Mouse (Mus musculus) bone marrow macrophage, adult 2 months (primary cell): ENCODE data around the gene Cdk14. TPM values are rescaled to one million over a fixed set of nuclear protein-coding genes. Genes with fewer than 3 reads are reported as not detected.

Experiments used
- H3K27ac ChIP-seq: 2 replicates; pipeline ENCODE4 v1.5.1; 2012; ENCODE audit warnings: low read depth, low read length; ENCODE audit not compliant: insufficient read depth
- H3K4me1 ChIP-seq: 2 replicates; pipeline ENCODE4 v1.6.1; 2012; ENCODE audit warnings: low read length; ENCODE audit not compliant: control insufficient read depth, insufficient read depth
- H3K4me3 ChIP-seq: 2 replicates; pipeline ENCODE4 v1.5.1; 2012; ENCODE audit warnings: mild to moderate bottlenecking, low read length, moderate library complexity; ENCODE audit not compliant: insufficient read depth
- CTCF ChIP-seq: IDR thresholded peaks from 2 replicates; pipeline ENCODE4 v1.5.1; 2012; ENCODE audit warnings: low read depth, mild to moderate bottlenecking, low read length, moderate library complexity
- POLR2A ChIP-seq: IDR thresholded peaks from 2 replicates; pipeline ENCODE4 v1.6.1; 2012; ENCODE audit warnings: mild to moderate bottlenecking, low read depth, low read length, borderline replicate concordance
- polyA plus RNA-seq: library from polyadenylated mRNA; stranded (reverse); fragments of >200 nt; gene quantifications from 2 replicates; pipeline ENCODE4 v1.2.4, GENCODE M21; 2012; ENCODE audit not compliant: missing spikeins, insufficient read depth, insufficient read length

The Cdk14 gene
- polyA plus RNA-seq, 1 experiment: 43.6 TPM

DNA sequence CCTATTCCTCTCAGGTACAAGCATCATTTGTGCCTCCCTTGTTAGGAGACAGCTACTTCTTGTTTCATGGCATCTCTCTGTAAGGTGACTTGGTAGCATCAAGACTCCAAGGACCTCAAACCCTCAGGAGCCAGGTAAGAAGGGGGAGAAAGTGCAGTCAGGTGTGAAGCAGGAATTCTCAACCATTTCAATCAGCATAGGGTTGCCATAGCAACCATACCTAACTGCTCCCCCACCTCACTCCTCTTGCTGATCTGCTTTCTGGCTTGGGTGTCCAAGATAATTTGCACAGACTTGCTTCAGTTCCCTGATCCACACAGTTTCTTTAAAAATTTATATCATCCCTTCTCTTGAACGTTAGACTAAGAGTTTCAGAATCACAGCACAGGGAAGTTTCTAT, 595.9 kb downstream of the Cdk14 start:
- H3K4me1 ChIP-seq: no peaks in the 10 kb centered on the region
- no peak for TF ChIP-seq CTCF
- no peak overlapping the region for H3K27ac ChIP-seq
- no peak overlapping the region for H3K4me3 ChIP-seq

DNA sequence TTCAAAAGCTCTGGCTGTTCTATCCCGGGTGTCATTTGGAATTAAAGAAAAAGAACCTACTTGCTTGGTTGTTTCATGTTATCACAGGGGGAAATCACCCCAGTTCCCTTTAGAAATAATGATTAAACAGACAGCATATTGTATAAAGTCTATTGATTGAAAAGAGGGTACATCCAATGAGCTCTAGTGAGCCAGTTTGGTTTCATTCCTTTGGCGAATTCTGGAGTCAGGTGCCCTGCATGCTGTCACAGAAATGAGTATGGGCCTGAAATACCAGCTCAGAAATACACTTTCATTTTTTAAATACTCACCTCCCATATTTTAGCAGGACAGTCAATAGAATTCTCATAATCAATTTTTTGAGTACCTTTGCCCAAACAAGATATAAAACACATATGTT, 598.1 kb downstream of the Cdk14 start:
- Histone ChIP-seq H3K27ac (no peak overlapping the region), H3K4me3 (no peak overlapping the region), H3K4me1 (no peaks in the 10 kb centered on the region)
- TF ChIP-seq CTCF: no peak
- TF ChIP-seq POLR2A: no peak

DNA sequence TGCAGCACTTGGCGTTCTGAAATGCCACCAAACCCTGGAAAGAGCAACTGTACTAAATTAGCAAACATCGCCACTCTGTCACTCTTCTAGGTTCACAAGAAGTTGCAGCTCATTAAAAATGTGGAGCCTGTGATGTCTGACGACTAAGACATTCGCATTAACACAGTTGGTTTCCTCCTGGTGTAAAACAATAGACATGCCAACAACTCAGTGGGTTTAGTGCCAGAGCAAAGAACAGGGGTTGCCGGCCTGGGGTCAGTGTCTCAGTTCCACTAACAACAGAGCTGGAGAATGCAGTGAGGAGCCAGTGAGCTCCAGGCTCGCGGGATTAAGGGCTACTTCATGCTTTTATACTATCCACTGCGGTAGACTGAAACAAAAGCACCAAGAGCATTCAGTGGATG, 598.7 kb downstream of the Cdk14 start:
- Histone ChIP-seq H3K4me1 (no peaks in the 10 kb centered on the region), H3K27ac (no peak overlapping the region), H3K4me3 (no peak overlapping the region)
- no peak for TF ChIP-seq CTCF
- no peak for TF ChIP-seq POLR2A

DNA sequence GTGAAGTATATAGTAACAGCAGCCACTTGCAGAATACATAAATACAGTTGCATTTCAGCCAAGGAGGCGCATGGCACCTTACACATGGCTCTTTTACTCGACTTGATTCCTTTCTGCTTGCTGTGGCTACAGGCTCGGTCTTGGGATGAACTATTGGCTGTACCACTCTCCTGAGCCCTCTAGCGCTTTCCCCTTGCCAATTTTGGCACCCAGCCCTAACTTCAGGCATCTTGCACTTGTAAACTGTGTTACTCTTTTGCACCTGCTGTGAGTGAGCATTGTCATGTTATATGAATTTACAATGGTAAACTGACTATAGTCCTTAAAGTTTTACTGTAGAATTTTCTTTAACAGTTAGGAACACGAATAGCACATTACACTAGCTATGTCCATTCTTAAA, 603.1 kb downstream of the Cdk14 start:
- no peak overlapping the region for H3K4me3 ChIP-seq
- TF ChIP-seq CTCF (no peak), POLR2A (no peak)
- H3K27ac ChIP-seq: no peak overlapping the region
- no peaks in the 10 kb centered on the region for H3K4me1 ChIP-seq

DNA sequence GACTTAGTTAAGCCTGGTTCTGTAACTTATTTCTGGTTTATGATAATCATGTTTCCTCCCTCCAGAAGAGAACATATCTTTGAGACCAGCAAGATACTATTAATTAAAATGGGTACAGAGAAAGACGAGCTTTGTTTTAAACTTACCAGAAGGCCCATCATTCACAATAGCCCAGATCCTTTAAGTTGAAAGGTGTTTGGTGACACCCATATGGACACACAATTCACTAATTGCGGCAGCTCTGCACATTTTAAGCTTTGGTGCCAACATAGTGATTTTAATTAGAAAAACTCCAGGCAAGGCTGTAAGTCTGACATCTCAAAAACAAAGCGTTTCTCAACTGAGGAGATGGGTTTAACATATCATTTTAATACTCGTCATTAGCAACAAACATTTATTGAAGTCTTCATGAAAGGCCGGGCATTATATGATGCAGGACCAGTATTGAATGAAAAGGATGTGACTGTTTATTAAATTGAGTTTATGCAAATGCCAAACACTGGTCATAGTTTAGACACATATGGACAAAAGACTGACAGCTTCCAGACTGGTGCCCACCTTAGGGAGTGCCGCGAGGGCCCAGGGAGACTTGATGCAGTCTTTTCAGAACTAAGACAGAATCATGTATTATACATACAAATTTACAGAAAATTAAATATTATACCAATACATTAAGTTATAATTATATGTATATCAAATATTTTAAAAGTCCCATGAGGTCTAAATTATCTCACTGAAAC, 605.5 kb downstream of the Cdk14 start:
- TF ChIP-seq POLR2A: no peak
- TF ChIP-seq CTCF: no peak
- H3K4me3 ChIP-seq: no peak overlapping the region
- H3K27ac ChIP-seq: no peak overlapping the region
- H3K4me1 ChIP-seq: no peaks in the 10 kb centered on the region

DNA sequence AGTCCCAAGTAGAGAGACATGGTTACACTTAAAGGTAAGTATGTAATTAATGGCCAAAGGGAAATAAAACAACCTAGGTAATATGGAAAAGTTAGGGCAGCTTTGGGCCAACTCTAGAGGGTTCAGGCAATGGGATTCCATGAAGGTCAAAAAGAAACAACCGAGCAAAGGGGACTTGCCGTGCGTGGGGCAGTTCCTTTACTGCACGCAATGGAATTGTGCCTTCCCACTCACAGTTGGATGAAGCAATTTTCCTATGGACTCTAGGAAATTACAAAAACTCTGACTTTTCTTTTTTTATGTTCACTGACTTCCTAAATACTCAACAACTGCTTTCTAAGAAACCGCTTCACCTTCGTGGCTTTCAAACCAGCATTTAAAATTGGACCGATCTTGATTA, 606.8 kb downstream of the Cdk14 start:
- H3K4me1 ChIP-seq: no peaks in the 10 kb centered on the region

DNA sequence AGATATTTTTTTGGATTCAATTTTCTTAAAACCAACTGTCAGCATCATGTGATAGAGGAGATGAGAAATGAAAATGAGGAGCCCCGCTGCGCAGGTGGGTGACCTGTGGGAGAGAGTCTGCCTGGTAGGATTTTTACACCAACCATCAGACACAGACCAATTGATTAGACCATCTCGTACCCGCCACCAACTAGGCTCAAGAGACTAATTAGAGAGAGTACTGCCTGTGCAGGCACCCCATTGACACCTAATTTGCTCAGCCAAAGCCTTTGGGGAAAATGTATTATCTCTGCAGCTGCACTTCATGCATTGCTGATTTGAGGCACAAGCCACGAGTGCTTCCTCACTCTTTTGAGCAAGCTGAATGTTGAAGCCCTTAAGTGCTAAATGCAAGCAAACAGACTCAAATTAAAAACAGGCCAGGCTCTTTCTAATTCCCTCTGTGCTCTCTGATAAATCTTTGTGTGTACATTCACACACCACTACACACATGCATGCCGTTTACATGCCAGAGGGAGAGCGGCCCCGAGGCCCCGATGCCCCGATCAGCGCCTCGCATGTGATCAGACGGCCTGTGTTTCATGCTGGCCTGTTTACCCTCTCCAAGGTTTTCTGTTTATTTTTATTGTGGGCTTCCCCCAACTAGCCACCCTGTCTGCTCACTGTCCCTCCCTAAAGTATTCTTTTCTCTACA, 607.9 kb downstream of the Cdk14 start:
- Histone ChIP-seq H3K4me1 (no peaks in the 10 kb centered on the region), H3K4me3 (no peak overlapping the region), H3K27ac (no peak overlapping the region)
- TF ChIP-seq CTCF: no peak
- no peak for TF ChIP-seq POLR2A

More for the DNA sequence above, 606.8 kb downstream of the Cdk14 start:
- no peak overlapping the region for H3K27ac ChIP-seq
- TF ChIP-seq CTCF (no peak), POLR2A (no peak)
- no peak overlapping the region for H3K4me3 ChIP-seq

DNA sequence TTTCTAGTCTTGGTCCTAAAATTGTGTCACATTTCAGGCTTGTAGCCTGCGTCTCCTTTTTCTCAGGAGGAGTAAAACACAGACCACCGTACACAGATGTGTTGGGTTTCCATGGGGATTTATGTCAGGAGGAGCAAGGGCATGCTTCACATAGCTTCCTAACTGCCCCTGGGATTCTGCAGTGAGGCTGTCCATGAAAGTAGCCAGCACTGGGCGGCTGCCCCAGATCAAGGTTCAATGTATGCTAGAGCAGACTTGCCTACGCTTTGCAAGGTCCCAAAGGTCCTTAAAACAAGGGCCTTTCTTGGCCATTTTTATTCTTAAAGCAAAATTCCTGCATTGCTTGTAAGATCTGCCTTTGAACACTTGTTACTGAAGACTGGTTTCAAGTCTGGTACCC, 614.9 kb downstream of the Cdk14 start:
- Histone ChIP-seq H3K4me3 (no peak overlapping the region), H3K4me1 (no peaks in the 10 kb centered on the region; the same call in 1 of the 2 replicates), H3K27ac (no peak overlapping the region)
- TF ChIP-seq POLR2A (no peak), CTCF (no peak)

DNA sequence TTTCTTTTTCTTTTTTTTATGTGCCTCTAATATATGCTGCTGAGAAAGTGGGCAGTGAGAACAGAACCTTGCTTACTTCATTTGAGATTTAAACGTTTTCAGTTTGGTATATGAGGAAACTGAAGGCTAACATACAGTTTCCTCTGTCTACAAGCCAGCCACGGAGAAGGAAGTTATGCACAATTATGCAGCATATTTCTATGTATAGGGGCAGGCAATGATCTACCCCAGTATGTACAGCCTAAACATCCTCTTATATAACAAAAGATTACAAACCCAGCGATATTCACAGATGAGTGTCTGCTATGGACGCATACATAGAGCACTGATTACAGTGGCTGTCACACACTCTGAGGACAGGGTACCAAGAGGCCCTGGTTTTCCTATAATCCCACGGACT, 616.4 kb downstream of the Cdk14 start:
- no peak overlapping the region for H3K4me3 ChIP-seq
- TF ChIP-seq POLR2A: no peak
- no peak for TF ChIP-seq CTCF
- no peak overlapping the region for H3K27ac ChIP-seq
- no peaks in the 10 kb centered on the region; the same call in 1 of the 2 replicates for H3K4me1 ChIP-seq

DNA sequence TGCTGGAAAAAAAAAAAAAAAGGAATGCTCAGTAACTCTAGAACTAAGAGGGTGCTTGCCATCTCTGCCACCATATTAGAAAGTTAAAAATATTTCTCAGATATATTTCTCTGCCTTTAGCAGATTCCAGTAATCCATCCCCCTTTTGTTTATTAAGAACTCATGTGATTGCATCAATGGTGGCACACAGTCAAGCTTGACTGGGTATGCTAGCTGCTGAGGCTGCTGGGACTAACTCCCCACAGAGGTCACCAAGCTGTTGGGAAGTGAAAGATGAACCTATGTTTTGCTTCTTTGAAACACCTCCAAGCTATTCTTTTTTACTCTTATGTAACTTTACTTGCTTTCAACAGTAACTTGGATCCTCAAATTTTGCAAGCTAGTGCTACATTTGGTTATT, 618.1 kb downstream of the Cdk14 start:
- H3K27ac ChIP-seq: no peak overlapping the region
- no peak for TF ChIP-seq CTCF
- no peak for TF ChIP-seq POLR2A
- H3K4me1 ChIP-seq: no peaks in the 10 kb centered on the region; the same call in 1 of the 2 replicates
- H3K4me3 ChIP-seq: no peak overlapping the region
